In genomic region chr8:5241871-5242270, GRCm38 (mm10) we compare ENCODE assay signal across 8 mouse cellular contexts.
DNase-seq lines count a peak whose midpoint lies in the region; TF ChIP-seq lines count a peak whose summit lies in the region.
"Not testable (repeated sequence)": the region's sequence is repeated elsewhere in the genome, so short reads cannot be mapped to it uniquely, and the experiment has no call there.

No protein-coding gene starts in this region.

- intact Hi-C loops in left cerebral cortex, adult 2 months (cut with DNase I), result not testable (repeated sequence)

- peak; percentile 31 for DNase-seq in adrenal gland, postnatal 10 days
- peak; percentile 32 to 64 for DNase-seq in cerebellum, postnatal 4 days (ENCODE audit: low spot score in 2 of 2)
- peak; percentile 16 to 51 for DNase-seq in gastrocnemius, postnatal 4 days (ENCODE audit: low spot score in 2 of 2)
- peak; percentile 16 for DNase-seq in kidney, postnatal 10 days
- DNase-seq in left cerebral cortex, adult 2 months (ENCODE audit: extremely low spot score in 1 of 2, low spot score in 2 of 2), result peak; percentile 28 to 32
- peak; percentile 4 for DNase-seq in ovary, postnatal 14 days (ENCODE audit: low spot score)
- peak; percentile 30 for DNase-seq in testis, postnatal 14 days (ENCODE audit: low spot score)
- DNase-seq in urinary bladder, postnatal 36 days (ENCODE audit: low spot score in 2 of 2), result peak; percentile 1 to 33

- H3K27ac ChIP-seq in left cerebral cortex, adult 2 months, result not testable (repeated sequence)

- not testable (repeated sequence) for H3K4me3 ChIP-seq in left cerebral cortex, adult 2 months

- TF ChIP-seq CTCF in left cerebral cortex, adult 2 months (IDR thresholded peaks at IDR 0.05), result not testable (repeated sequence)
